Mouse (Mus musculus): Measurements from ENCODE around the gene Strn4. TPM values are rescaled to one million over a fixed set of nuclear protein-coding genes. Genes with fewer than 3 reads are reported as not detected.

Strn4 gene
- polyA plus RNA-seq, 1 experiment from 2014 or later: 112 TPM

DNA sequence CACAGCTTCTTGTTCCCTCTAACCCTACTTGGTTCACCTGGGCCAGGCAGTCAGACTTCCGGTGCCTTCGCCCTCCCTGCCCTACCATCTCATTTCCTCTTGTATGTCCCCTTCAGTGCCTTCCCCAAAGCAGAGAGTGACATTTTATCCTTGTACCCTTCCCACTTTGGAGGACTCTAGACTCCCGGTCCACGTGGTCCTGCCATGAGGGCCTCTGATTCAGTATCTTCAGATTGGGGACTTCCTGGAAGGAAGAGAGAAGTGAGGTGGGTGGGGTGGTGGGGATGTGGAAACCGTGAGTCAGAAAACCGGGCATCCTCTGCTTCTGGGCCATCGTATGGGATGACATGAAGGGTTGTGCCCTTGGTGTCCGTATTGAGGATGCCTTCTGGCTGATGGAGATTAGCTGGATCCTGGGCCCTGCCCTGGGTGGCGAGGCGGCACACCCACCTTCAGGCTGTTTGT lies 32.4 kb upstream of the Strn4 start:
- Histone ChIP-seq H3K36me3 (ENCODE audit: control insufficient read depth, insufficient read depth, low read length) (no peaks in the 10 kb centered on the region), H3K4me3 (ENCODE audit: low read depth, low read length) (peak overlapping the region; percentile 71), H3K4me2 (replicated peaks; ENCODE audit: low read depth, low read length) (peak overlapping the region; percentile 99), H3K9me3 (ENCODE audit: control insufficient read depth, low read length) (no peaks in the 10 kb centered on the region), H3K9ac (ENCODE audit: low read depth, low read length) (peak overlapping the region; percentile 16; the same call in 1 of the 2 replicates), H3K27me3 (ENCODE audit: control insufficient read depth, insufficient read depth, low read length) (no peaks in the 10 kb centered on the region), H3K4me1 (replicated peaks; ENCODE audit: control insufficient read depth, insufficient read depth, low read length) (peaks cover 6% of the 10 kb centered on the region; the same call in 1 of the 2 replicates), H3K27ac (ENCODE audit: low read depth, low read length) (no peak overlapping the region)
- ATAC-seq (ENCODE audit: low FRiP score): no peak
- peak; percentile 21 for DNase-seq (ENCODE audit: low spot score)
- 16% methylated on average over 10 of the region's 10 CpGs for WGBS

DNA sequence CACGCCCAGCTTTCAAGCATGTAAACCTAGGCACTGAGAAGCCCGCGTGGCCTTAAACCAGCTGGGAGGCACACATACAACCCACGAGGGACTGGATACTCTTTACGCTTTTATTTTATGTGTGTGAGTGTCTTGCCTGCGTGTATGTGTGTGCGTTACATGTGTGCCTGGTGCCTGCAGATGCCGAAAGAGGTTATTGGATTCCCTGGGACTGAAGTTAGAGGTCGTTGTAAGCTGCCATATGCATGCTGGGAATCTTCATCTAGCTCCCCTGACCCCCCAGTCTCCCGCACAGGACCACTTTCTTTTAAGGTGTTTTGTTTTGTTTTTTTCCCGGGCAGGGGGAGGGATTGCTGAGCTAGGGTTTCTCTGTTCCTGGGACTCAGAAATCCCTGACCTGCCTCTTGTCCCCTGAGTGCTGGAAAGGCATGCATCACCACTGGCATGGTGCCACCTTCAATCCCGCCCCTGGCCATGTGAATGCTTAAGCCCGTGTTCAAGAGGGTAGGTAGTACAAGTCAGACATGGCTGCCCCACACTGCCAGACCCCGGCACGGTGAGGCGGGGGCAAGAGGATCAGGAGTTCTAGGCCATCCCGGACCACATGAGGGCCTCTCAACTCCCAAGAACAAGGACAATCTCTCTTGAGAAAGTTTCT lies 31.8 kb upstream of the Strn4 start:
- DNase-seq (ENCODE audit: low spot score): no peak

DNA sequence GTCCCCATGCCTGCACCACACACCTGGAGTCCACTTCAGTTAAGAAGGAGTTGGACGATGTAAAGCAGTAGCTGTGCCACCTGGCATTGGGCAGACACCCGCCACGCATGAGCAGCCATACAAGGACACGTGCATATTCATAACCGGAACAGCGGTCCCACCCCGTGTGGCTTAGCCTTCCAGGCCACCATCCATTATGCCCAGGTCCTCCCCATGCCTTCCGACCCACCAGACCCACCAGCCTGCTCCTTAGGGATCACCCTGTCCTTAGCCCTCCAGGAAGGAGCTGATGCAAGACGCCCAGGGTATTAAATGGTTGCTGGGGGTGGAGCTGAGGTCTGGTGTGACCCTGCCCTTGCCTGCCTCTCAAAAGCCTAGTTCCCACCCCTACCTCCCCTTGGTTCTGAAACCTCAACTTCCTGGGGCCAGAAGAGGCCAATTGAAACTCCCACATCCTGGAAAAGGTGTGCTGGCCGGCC lies 31.2 kb upstream of the Strn4 start:
- H3K36me3 ChIP-seq (ENCODE audit: control insufficient read depth, insufficient read depth, low read length): no peaks in the 10 kb centered on the region
- ATAC-seq (ENCODE audit: low FRiP score): no peak
- peaks cover 6% of the 10 kb centered on the region; the same call in 1 of the 2 replicates for H3K4me1 ChIP-seq (replicated peaks; ENCODE audit: control insufficient read depth, insufficient read depth, low read length)
- H3K4me2 ChIP-seq (replicated peaks; ENCODE audit: low read depth, low read length): no peak overlapping the region
- no peak overlapping the region for H3K4me3 ChIP-seq (ENCODE audit: low read depth, low read length)
- no peak for DNase-seq (ENCODE audit: low spot score)
- no peaks in the 10 kb centered on the region for H3K9me3 ChIP-seq (ENCODE audit: control insufficient read depth, low read length)
- no peak overlapping the region for H3K27ac ChIP-seq (ENCODE audit: low read depth, low read length)
- no peak overlapping the region for H3K9ac ChIP-seq (ENCODE audit: low read depth, low read length)
- 73% methylated on average over 10 of the region's 10 CpGs for WGBS
- H3K27me3 ChIP-seq (ENCODE audit: control insufficient read depth, insufficient read depth, low read length): no peaks in the 10 kb centered on the region

More for the DNA sequence above, 31.8 kb upstream of the Strn4 start:
- Histone ChIP-seq H3K27me3 (ENCODE audit: control insufficient read depth, insufficient read depth, low read length) (no peaks in the 10 kb centered on the region), H3K4me3 (ENCODE audit: low read depth, low read length) (peak overlapping the region; percentile 71; the same call in 1 of the 2 replicates), H3K4me2 (replicated peaks; ENCODE audit: low read depth, low read length) (peak overlapping the region; percentile 99), H3K4me1 (replicated peaks; ENCODE audit: control insufficient read depth, insufficient read depth, low read length) (peaks cover 6% of the 10 kb centered on the region; the same call in 1 of the 2 replicates), H3K9ac (ENCODE audit: low read depth, low read length) (no peak overlapping the region), H3K36me3 (ENCODE audit: control insufficient read depth, insufficient read depth, low read length) (no peaks in the 10 kb centered on the region), H3K27ac (ENCODE audit: low read depth, low read length) (no peak overlapping the region), H3K9me3 (ENCODE audit: control insufficient read depth, low read length) (no peaks in the 10 kb centered on the region)
- WGBS: 47% methylated on average over 17 of the region's 17 CpGs
- ATAC-seq (ENCODE audit: low FRiP score): no peak

DNA sequence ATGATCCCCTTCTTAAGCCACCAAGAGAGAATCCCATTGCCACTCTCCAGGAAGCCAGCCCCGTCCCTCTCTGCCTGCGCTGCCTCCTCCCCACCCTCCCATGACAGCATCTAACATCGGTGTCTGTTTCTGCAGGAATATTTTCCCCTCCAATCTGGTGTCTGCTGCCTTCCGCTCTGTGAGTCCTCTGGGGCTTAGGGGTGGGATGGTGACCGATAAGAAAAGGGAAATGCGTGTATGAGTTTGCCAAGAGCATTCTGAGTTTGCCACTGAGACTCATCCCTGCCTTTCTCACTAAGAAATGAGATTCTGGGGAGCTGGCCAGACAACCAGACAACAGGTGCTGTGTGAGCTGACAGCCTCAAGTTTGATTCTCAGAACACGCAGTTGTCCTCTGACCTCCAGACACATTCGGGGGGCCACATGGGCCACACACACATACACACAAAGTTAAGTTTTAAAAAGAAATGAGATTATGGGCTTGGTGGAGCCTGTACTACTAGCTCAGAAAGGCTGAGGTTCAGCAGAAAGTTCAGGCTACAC lies 30.1 kb upstream of the Strn4 start:
- H3K4me1 ChIP-seq (replicated peaks; ENCODE audit: control insufficient read depth, insufficient read depth, low read length): peaks cover 6% of the 10 kb centered on the region; the same call in 1 of the 2 replicates
- WGBS: 92% methylated on average over 8 of the region's 8 CpGs
- H3K9me3 ChIP-seq (ENCODE audit: control insufficient read depth, low read length): no peaks in the 10 kb centered on the region
- DNase-seq (ENCODE audit: low spot score) (no peak), ATAC-seq (ENCODE audit: low FRiP score) (no peak)
- no peak overlapping the region for H3K9ac ChIP-seq (ENCODE audit: low read depth, low read length)
- no peak overlapping the region for H3K27ac ChIP-seq (ENCODE audit: low read depth, low read length)
- no peaks in the 10 kb centered on the region for H3K36me3 ChIP-seq (ENCODE audit: control insufficient read depth, insufficient read depth, low read length)
- H3K27me3 ChIP-seq (ENCODE audit: control insufficient read depth, insufficient read depth, low read length): no peaks in the 10 kb centered on the region
- H3K4me2 ChIP-seq (replicated peaks; ENCODE audit: low read depth, low read length): no peak overlapping the region
- H3K4me3 ChIP-seq (ENCODE audit: low read depth, low read length): no peak overlapping the region

DNA sequence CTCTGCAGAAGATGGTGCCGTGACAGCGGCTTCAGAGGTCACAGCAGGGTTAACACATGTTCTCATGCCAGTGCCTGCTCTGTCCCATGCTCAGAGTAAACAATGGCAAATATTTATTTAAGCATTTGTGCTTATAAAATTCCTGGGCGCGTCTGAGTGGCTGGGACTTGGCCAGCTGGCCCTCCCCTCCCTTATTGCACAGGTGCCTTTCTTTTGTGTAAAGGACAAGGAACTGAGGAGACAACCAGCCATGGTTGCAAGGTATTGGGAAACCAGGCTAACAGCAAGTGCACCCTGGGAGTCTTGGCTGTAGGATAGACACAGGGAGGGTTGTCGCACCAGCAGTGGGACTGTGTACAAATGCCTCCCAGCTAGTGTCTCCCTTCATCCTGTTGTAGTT lies 23.4 kb upstream of the Strn4 start:
- no peak for ATAC-seq (ENCODE audit: low FRiP score)

DNA sequence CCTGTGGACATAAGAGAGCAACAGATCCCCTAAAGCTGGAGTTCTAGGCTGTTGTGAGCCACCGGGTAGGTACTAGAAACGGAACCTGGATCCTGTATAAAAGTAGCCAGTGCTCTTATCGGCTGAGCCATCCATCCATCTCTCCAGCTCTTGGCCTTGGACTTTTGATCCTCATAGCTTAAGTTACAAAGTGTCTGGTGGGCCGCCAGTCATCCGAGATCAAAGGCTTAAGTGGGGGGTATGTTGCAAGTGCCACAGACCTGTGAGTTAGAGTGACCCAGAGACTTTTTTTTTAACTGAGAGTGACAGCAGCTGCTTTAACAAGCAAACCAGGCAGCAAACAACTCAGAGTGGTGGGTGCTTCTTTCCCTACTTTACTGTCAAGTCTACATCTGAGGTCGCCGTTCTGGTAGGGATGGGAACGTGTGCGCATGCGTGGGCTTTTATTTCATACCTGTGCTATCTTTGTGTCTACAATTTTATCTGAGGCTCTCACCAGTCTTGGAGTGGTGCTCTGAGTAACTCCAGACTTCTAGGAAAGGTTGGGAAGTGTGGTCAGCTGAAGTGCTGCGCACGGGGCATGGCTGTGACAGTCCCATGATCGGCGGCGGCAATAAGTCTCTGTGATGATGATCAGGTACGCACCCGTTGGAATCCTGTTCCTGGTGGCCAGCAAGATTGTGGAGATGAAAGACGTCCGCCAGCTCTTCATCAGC lies 22.5 kb upstream of the Strn4 start:
- Histone ChIP-seq H3K4me2 (replicated peaks; ENCODE audit: low read depth, low read length) (no peak overlapping the region), H3K9me3 (ENCODE audit: control insufficient read depth, low read length) (no peaks in the 10 kb centered on the region), H3K4me1 (replicated peaks; ENCODE audit: control insufficient read depth, insufficient read depth, low read length) (no peaks in the 10 kb centered on the region), H3K27me3 (ENCODE audit: control insufficient read depth, insufficient read depth, low read length) (no peaks in the 10 kb centered on the region), H3K9ac (ENCODE audit: low read depth, low read length) (no peak overlapping the region), H3K4me3 (ENCODE audit: low read depth, low read length) (no peak overlapping the region), H3K27ac (ENCODE audit: low read depth, low read length) (no peak overlapping the region), H3K36me3 (ENCODE audit: control insufficient read depth, insufficient read depth, low read length) (0 out of 2 replicates have a peak, but pooled peaks cover 2% of the 10 kb centered on the region)
- WGBS: 94% methylated on average over 19 of the region's 19 CpGs
- no peak for ATAC-seq (ENCODE audit: low FRiP score)
- no peak for DNase-seq (ENCODE audit: low spot score)

More for the DNA sequence above, 23.4 kb upstream of the Strn4 start:
- H3K9me3 ChIP-seq (ENCODE audit: control insufficient read depth, low read length): no peaks in the 10 kb centered on the region
- H3K27ac ChIP-seq (ENCODE audit: low read depth, low read length): no peak overlapping the region
- H3K9ac ChIP-seq (ENCODE audit: low read depth, low read length): no peak overlapping the region
- H3K4me3 ChIP-seq (ENCODE audit: low read depth, low read length): no peak overlapping the region
- WGBS: 80% methylated on average over 5 of the region's 5 CpGs
- no peaks in the 10 kb centered on the region for H3K4me1 ChIP-seq (replicated peaks; ENCODE audit: control insufficient read depth, insufficient read depth, low read length)
- 0 out of 2 replicates have a peak, but pooled peaks cover 2% of the 10 kb centered on the region for H3K36me3 ChIP-seq (ENCODE audit: control insufficient read depth, insufficient read depth, low read length)
- no peaks in the 10 kb centered on the region for H3K27me3 ChIP-seq (ENCODE audit: control insufficient read depth, insufficient read depth, low read length)
- H3K4me2 ChIP-seq (replicated peaks; ENCODE audit: low read depth, low read length): no peak overlapping the region
- DNase-seq (ENCODE audit: low spot score): no peak

DNA sequence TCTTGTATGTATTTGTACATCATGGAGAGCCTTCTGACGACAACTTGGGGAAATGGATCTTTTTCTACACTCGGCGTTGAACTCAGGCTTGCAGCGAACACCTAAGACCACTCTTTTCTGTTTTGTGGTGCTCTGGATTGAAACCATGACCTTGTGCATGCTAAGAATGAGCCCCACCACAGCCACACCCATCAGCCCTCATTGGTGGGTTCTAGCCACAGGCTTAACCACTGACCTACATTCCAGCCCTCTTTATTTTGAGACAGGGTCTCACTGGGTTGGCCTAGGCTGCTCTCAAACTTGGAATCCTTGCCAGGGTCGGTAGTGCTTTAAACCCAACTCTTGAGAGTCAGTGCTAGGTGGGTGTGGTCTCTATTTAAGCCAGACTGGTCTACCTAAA lies 20.8 kb upstream of the Strn4 start:
- no peaks in the 10 kb centered on the region for H3K4me1 ChIP-seq (replicated peaks; ENCODE audit: control insufficient read depth, insufficient read depth, low read length)
- H3K4me2 ChIP-seq (replicated peaks; ENCODE audit: low read depth, low read length): no peak overlapping the region
- H3K9me3 ChIP-seq (ENCODE audit: control insufficient read depth, low read length): no peaks in the 10 kb centered on the region
- H3K9ac ChIP-seq (ENCODE audit: low read depth, low read length): no peak overlapping the region
- 0 out of 2 replicates have a peak, but pooled peaks cover 2% of the 10 kb centered on the region for H3K36me3 ChIP-seq (ENCODE audit: control insufficient read depth, insufficient read depth, low read length)
- 95% methylated on average over 5 of the region's 5 CpGs for WGBS
- H3K4me3 ChIP-seq (ENCODE audit: low read depth, low read length): no peak overlapping the region
- no peak for DNase-seq (ENCODE audit: low spot score)
- no peaks in the 10 kb centered on the region for H3K27me3 ChIP-seq (ENCODE audit: control insufficient read depth, insufficient read depth, low read length)
- ATAC-seq (ENCODE audit: low FRiP score): no peak
- H3K27ac ChIP-seq (ENCODE audit: low read depth, low read length): no peak overlapping the region

DNA sequence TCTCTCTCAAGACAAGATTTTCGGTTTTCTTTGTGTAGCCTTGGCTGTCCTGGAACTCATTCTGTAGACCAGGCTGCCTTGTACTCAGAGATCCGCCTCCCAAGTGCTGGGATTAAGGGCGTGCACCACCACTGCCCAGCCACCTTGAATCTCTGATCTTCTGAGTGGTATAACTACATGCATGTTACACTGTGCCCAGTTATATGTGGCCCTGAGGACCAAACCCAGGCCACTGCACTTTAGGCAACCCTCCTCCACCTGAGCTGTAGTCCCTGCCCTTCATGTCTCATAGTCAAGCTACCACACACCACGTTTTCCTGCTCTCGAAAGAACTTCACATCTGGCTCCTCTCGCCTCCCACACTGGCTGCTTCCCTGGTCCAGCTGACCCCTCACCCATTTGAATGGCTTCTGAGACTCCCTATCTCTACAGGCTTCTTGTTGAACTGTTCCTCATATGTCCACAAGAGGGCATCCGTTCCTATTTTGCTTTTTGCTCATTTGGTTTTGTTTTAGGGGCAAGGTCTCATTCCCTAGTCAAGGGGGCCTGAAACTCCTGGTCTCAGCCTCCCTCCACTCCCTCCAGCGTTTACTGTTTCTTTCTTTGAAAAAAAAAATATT lies 11.2 kb upstream of the Strn4 start:
- Histone ChIP-seq H3K27ac (ENCODE audit: low read depth, low read length) (no peak overlapping the region), H3K9me3 (ENCODE audit: control insufficient read depth, low read length) (no peaks in the 10 kb centered on the region), H3K27me3 (ENCODE audit: control insufficient read depth, insufficient read depth, low read length) (no peaks in the 10 kb centered on the region), H3K4me3 (ENCODE audit: low read depth, low read length) (no peak overlapping the region), H3K4me1 (replicated peaks; ENCODE audit: control insufficient read depth, insufficient read depth, low read length) (no peaks in the 10 kb centered on the region), H3K9ac (ENCODE audit: low read depth, low read length) (no peak overlapping the region), H3K36me3 (ENCODE audit: control insufficient read depth, insufficient read depth, low read length) (0 out of 2 replicates have a peak, but pooled peaks cover 4% of the 10 kb centered on the region), H3K4me2 (replicated peaks; ENCODE audit: low read depth, low read length) (no peak overlapping the region)
- WGBS: 35% methylated on average over 8 of the region's 8 CpGs
- ATAC-seq (ENCODE audit: low FRiP score): peak; percentile 51; the same call in 1 of the 2 replicates
- DNase-seq (ENCODE audit: low spot score): peak; percentile 60
